Mouse (Mus musculus) liver, embryonic 11.5 days (tissue): ENCODE data around the gene Stx3. TPM values are rescaled to one million over a fixed set of nuclear protein-coding genes. Genes with fewer than 3 reads are reported as not detected.

Source experiments
- ATAC-seq: fragments of 200-750 bp; cut with Nextera tagmentation; replicated peaks from 2 replicates; pipeline ENCODE4 v1.8.0; 2017; ENCODE audit warnings: moderate number of reproducible peaks, mild to moderate bottlenecking, moderate TSS enrichment, moderate library complexity; ENCODE audit not compliant: low FRiP score
- DNase-seq: peaks from one replicate; pipeline ENCODE4 v3.0.0-alpha.2; 2017; ENCODE audit warnings: low spot score
- H3K27ac ChIP-seq: fragments of 300-500 bp; sonication (generic); 2 replicates; pipeline ENCODE4 v1.5.1; 2014; ENCODE audit warnings: mild to moderate bottlenecking, low read depth, low read length, control low read depth
- H3K27me3 ChIP-seq: fragments of 300-500 bp; sonication (generic); replicated peaks from 2 replicates; pipeline ENCODE4 v1.6.1; 2014; ENCODE audit warnings: low read length, mixed read lengths; ENCODE audit not compliant: control insufficient read depth, insufficient read depth
- H3K36me3 ChIP-seq: fragments of 300-500 bp; sonication (generic); 2 replicates; pipeline ENCODE4 v1.6.1; 2014; ENCODE audit warnings: mild to moderate bottlenecking, low read length, moderate library complexity, mixed read lengths; ENCODE audit not compliant: control insufficient read depth, insufficient read depth
- H3K4me1 ChIP-seq: fragments of 300-500 bp; sonication (generic); replicated peaks from 2 replicates; pipeline ENCODE4 v1.6.1; 2014; ENCODE audit warnings: low read length, mixed read lengths; ENCODE audit not compliant: control insufficient read depth, insufficient read depth
- H3K4me2 ChIP-seq: fragments of 300-500 bp; sonication (generic); 2 replicates; pipeline ENCODE4 v1.6.1; 2014; ENCODE audit warnings: mild to moderate bottlenecking, control low read depth, moderate library complexity
- H3K4me3 ChIP-seq: fragments of 300-500 bp; sonication (generic); 2 replicates; pipeline ENCODE4 v1.5.1; 2014; ENCODE audit warnings: low read depth, low read length, control low read depth
- H3K9ac ChIP-seq: fragments of 300-500 bp; sonication (generic); 2 replicates; pipeline ENCODE4 v1.6.1; 2014; ENCODE audit warnings: low read depth, low read length, control low read depth
- H3K9me3 ChIP-seq: fragments of 300-500 bp; sonication (generic); 2 replicates; pipeline ENCODE4 v1.6.1; 2016; ENCODE audit warnings: low read length, inconsistent platforms, mixed read lengths; ENCODE audit not compliant: control insufficient read depth
- WGBS: fragments of 180-500 bp; shearing (Covaris S2); extraction: QIAGEN DNeasy Blood & Tissue Kit; methylation state at CpG from one replicate; pipeline ENCODE4 v1.1.7; 2014; 5-methylcytosine and 5-hydroxymethylcytosine counted together
- polyA plus RNA-seq: library from polyadenylated mRNA; unstranded; fragments of >200 nt; fragmentation: Nextera tagmentation; extraction: Ambion mirVana; gene quantifications from 2 replicates; pipeline ENCODE4 v1.2.1, GENCODE M21; 2014

Gene Stx3
- polyA plus RNA-seq, 1 experiment from 2014 or later, result 5.0 TPM

DNA sequence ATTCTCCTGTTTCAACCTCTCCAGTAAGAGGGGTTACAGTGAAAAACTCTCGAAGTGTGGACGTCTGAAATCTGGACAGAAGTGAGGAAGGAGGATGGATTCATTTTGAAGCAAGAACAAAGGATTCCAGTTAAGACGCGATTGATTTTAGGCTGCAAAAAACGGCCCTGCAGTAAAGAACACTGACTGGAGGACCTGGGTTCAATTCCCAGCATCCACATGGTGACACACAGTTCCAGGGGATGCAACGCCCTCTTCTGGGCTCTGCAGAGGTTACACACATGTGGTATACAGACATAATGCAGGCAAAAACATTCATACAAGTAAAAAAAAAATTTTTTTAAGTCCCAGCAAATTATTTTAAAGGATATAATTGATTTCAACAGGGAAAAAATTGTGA lies 1.0 kb upstream of the Stx3 start:
- peak overlapping the region; percentile 62; the same call in 1 of the 2 replicates for H3K4me3 ChIP-seq
- no peak overlapping the region for H3K27ac ChIP-seq
- WGBS, result 29% methylated on average over 6 of the region's 6 CpGs
- no peak for DNase-seq
- no peak for ATAC-seq
- 0 out of 2 replicates have a peak, but pooled peaks cover 8% of the 10 kb centered on the region for H3K4me1 ChIP-seq
- no peaks in the 10 kb centered on the region for H3K36me3 ChIP-seq
- H3K4me2 ChIP-seq, result peak overlapping the region; percentile 90
- H3K27me3 ChIP-seq, result peaks cover 35% of the 10 kb centered on the region
- H3K9ac ChIP-seq, result no peak overlapping the region
- no peaks in the 10 kb centered on the region for H3K9me3 ChIP-seq

DNA sequence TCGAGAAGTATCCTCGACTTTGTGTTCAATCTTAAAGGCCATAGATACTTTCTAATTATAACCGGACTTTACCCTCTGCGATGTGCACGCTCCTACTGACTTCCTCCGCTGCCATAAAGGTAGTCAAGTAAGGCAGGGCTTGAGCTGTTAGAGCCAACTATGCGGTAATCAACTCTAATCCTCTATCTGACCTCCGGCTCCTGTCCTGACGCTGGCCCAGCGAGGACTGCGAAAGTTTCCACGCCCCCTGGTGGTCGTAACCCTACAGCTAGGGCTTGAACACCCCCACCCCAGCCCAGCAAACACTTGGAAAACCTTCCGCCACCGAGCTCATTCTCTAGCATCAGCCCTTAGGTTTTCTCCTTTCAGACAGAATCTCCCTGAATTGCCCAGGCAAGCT lies 597 bp upstream of the Stx3 start:
- Histone ChIP-seq H3K4me2 (peak overlapping the region; percentile 90), H3K9ac (no peak overlapping the region), H3K4me3 (peak overlapping the region; percentile 62), H3K4me1 (0 out of 2 replicates have a peak, but pooled peaks cover 8% of the 10 kb centered on the region), H3K9me3 (no peaks in the 10 kb centered on the region), H3K27me3 (peaks cover 35% of the 10 kb centered on the region), H3K27ac (no peak overlapping the region), H3K36me3 (no peaks in the 10 kb centered on the region)
- under 1% methylated on average over 15 of the region's 15 CpGs for WGBS
- DNase-seq (peak; percentile 73), ATAC-seq (peak; percentile 67)

DNA sequence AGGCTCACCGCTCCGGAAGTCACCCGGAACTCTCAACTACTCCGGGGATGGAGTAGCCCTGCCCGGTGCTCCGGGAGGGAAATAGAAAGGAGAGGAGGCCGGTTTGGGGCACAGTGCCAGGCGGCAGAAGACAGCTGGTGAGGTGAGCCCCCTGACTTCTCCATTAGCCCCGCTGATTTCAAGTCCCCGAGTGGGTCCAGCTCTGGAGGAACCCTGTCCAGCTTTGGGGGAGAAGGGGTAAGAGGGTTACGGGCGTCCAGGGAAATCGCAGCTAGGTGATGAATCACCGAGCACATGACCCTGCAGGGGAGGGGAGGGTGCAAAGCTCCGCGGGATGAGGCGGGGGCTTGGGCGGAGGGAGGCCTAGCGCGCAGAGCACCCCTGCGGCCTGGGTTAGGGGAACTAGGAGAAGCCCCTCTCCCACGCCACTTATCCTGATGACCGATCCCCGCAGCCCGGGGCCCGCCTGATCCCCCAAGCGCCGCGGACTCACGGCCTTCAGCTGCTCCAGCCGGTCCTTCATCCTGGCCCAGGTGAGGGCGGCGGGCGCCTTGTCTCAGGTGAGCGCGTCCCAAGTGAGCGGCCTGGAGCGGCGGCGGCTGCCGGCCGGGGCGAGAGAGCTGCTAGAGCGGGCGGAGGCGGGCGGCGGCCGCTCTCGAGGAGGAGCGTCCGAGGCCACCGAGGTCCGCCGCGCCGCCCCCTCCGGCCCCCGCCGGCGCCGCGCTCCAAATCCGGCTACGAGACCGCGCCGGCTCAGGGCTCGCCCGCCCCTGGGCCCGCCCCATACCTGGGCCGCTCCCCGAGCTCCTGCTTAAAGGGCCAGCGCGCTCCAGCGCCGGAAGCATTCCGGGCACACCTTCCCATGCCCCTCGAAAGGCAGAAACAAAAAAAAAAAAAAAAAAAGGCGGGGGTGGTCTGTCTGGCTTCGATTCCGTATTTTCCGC lies 732 bp downstream of the Stx3 start:
- H3K27me3 ChIP-seq, result peaks cover 35% of the 10 kb centered on the region
- no peak overlapping the region for H3K27ac ChIP-seq
- H3K4me2 ChIP-seq, result peak overlapping the region; percentile 90
- H3K9ac ChIP-seq, result 0 out of 2 replicates have a peak overlapping the region, but pooled peaks have one; percentile 17
- H3K4me1 ChIP-seq, result 0 out of 2 replicates have a peak, but pooled peaks cover 8% of the 10 kb centered on the region
- peak overlapping the region; percentile 62 for H3K4me3 ChIP-seq
- DNase-seq (peak; percentile 59), ATAC-seq (peak; percentile 53)
- H3K36me3 ChIP-seq, result no peaks in the 10 kb centered on the region
- no peaks in the 10 kb centered on the region for H3K9me3 ChIP-seq
- 1% methylated on average over 80 of the region's 83 CpGs for WGBS

DNA sequence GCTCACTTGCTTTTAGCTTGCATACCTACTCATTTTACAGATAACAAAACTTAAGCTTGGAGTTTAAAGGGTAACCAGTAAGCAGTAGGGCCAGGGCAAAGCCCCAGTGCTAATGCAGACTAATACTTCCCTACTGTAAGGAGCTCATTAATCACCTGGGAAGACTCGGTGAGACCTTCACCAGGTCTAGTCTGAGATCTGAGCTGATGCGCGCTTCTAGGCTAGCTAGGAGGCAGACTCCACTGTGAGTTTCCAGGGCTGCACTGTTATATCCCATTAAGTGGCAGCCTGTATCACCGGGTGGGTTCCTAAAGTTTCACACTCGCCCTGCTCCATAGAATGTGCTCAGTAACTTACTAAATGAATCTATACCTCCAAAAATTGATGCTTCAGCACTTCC lies 1.6 kb downstream of the Stx3 start:
- ATAC-seq (no peak), DNase-seq (no peak)
- H3K9ac ChIP-seq, result no peak overlapping the region
- no peaks in the 10 kb centered on the region for H3K36me3 ChIP-seq
- 0 out of 2 replicates have a peak, but pooled peaks cover 8% of the 10 kb centered on the region for H3K4me1 ChIP-seq
- H3K4me3 ChIP-seq, result peak overlapping the region; percentile 62
- WGBS, result 18% methylated on average over 5 of the region's 5 CpGs
- H3K27me3 ChIP-seq, result peaks cover 35% of the 10 kb centered on the region
- no peaks in the 10 kb centered on the region for H3K9me3 ChIP-seq
- H3K4me2 ChIP-seq, result peak overlapping the region; percentile 90; the same call in 1 of the 2 replicates
- H3K27ac ChIP-seq, result no peak overlapping the region

DNA sequence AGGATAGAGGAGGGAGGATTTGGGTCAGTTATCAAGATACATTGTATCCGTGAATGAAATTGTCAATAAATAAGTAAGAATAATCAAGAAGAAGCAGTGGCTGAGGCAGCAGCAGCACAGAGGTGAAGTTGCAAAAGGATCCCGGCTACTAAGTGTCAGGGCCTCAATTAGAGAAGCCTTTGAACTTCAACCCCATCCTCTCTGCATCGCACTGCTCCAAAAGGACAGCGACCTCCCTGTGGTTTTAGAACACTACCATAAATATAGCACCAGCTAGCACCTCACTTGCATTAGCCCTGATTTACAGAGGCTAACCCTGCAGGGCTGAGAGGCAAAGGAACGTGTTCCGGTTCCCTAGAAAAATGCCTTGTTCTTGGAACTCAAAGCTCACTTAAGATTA lies 2.5 kb downstream of the Stx3 start:
- no peak overlapping the region for H3K4me2 ChIP-seq
- 47% methylated on average over 6 of the region's 6 CpGs for WGBS

DNA sequence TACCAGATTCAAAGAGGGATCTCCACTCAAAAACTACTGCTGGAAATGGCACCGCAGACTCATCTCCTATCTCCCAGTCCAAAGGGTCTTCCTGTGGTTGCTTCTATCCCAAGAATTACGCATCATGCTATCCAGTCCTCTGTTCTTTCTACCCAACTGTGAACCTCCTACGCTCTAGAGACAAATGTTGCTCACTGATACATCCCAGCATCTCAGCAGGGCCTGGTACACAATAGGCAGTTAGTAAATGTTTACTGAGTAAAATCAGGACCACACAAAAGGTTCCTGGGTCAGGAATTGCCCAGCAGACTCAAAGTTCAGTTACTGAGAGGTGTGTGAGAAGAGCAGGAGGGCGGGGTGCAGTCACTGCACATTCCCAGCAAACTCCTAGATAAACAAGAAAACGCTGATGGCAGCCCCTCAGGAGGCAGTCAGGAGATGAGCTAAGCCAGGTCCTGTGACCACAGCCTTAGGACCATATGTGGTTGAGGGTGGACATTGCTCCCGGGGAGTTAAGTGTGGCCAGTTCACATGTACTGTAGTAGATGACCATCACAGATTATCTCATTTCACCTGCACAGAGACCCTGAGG lies 4.4 kb downstream of the Stx3 start:
- no peak for ATAC-seq
- Histone ChIP-seq H3K36me3 (no peaks in the 10 kb centered on the region), H3K4me3 (no peak overlapping the region), H3K4me2 (no peak overlapping the region), H3K9me3 (no peaks in the 10 kb centered on the region), H3K27ac (no peak overlapping the region), H3K9ac (no peak overlapping the region), H3K27me3 (peaks cover 33% of the 10 kb centered on the region), H3K4me1 (0 out of 2 replicates have a peak, but pooled peaks cover 12% of the 10 kb centered on the region)
- no peak for DNase-seq
- 69% methylated on average over 6 of the region's 6 CpGs for WGBS

More for the DNA sequence above, 2.5 kb downstream of the Stx3 start:
- no peak for DNase-seq
- Histone ChIP-seq H3K36me3 (no peaks in the 10 kb centered on the region), H3K27me3 (peaks cover 35% of the 10 kb centered on the region), H3K9me3 (no peaks in the 10 kb centered on the region), H3K9ac (no peak overlapping the region), H3K27ac (no peak overlapping the region), H3K4me3 (no peak overlapping the region), H3K4me1 (0 out of 2 replicates have a peak, but pooled peaks cover 12% of the 10 kb centered on the region)
- ATAC-seq, result no peak

DNA sequence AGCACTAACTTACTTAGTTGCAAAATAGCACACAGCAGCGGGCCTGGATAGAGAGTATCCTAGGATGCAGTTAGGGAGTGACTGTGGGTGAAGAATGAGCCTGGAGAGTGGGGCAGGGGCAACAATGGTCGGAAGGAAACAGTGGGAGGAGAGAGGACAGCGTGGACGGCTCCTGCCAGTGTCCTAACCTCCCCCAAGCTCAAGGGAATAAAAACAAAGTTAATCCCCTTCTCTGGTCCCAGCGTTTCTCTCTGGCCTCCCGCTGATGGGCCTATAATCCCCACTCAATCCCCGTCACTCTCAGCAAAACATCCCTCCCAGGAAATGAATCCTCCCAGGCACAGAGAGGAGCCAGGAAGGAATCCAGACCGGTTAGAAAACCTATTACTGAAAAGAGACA lies 5.6 kb downstream of the Stx3 start:
- 23% methylated on average over 8 of the region's 8 CpGs for WGBS
- ATAC-seq (no peak), DNase-seq (no peak)
- Histone ChIP-seq H3K9me3 (no peaks in the 10 kb centered on the region), H3K4me3 (no peak overlapping the region), H3K27me3 (peaks cover 21% of the 10 kb centered on the region), H3K36me3 (no peaks in the 10 kb centered on the region), H3K9ac (no peak overlapping the region), H3K4me2 (no peak overlapping the region), H3K4me1 (0 out of 2 replicates have a peak, but pooled peaks cover 7% of the 10 kb centered on the region), H3K27ac (no peak overlapping the region)

DNA sequence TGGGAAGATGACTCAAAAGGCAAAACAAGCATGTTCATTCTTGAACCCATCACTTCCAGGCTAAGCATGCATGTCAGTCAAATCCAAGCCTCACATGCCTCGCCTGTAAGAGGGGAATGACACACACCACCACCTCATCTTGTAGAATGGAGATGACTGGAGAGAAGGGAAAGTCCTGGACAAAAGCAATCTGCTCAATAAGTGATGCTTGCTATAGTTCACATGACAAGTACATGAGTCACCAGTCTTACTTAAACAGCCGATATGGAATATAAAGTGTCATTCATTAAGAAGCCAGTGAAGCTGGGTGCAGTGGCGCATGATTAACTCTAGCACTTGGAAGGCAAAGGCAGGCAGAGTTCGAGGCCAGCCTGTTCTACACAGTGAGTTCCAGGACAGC lies 6.1 kb downstream of the Stx3 start:
- H3K27ac ChIP-seq, result no peak overlapping the region
- H3K4me3 ChIP-seq, result no peak overlapping the region
- H3K4me2 ChIP-seq, result no peak overlapping the region
- DNase-seq, result no peak
- no peak for ATAC-seq
- no peaks in the 10 kb centered on the region for H3K36me3 ChIP-seq
- H3K9me3 ChIP-seq, result no peaks in the 10 kb centered on the region
- WGBS, result 73% methylated on average over 4 of the region's 4 CpGs
- H3K4me1 ChIP-seq, result 0 out of 2 replicates have a peak, but pooled peaks cover 4% of the 10 kb centered on the region
- H3K9ac ChIP-seq, result no peak overlapping the region
- peaks cover 16% of the 10 kb centered on the region for H3K27me3 ChIP-seq
